Mouse (Mus musculus) inflammation-experienced regulatory T-cells, adult 6 months (primary cell): Measurements from ENCODE around the gene Olfr968. TPM values are rescaled to one million over a fixed set of nuclear protein-coding genes. Genes with fewer than 3 reads are reported as not detected.

Experiments used
- ATAC-seq: one replicate; pipeline ENCODE4 v1.8.0; 2017
- polyA plus RNA-seq, 3 experiments: library from polyadenylated mRNA; unstranded; fragments of 100-300 nt; shearing (Covaris generic); gene quantifications; one replicate each; pipeline ENCODE4 v1.2.1; 2017

Gene Olfr968
- polyA plus RNA-seq, result not detected

GRCm38 (mm10) chr9:39783153-39783552 is at the start of gene Olfr968:
TSS of gene Olfr968 (minus strand) at chr9:39783253.
- ATAC-seq, result no peak

GRCm38 (mm10) chr9:39808560-39808959 is 25.5 kb upstream of the Olfr968 start, which contains the start of gene Olfr970:
TSS of gene Olfr970 (plus strand) at chr9:39808860.
- no peak for ATAC-seq

GRCm38 (mm10) chr9:39790558-39790957 is 7.5 kb upstream of the Olfr968 start, which contains the start of gene Olfr969:
TSS of gene Olfr969 (plus strand) at chr9:39790945.
- ATAC-seq, result no peak

- ATAC-seq, result no peak
Measured at GRCm38 (mm10) chr9:39746428-39746827, 36.6 kb downstream of the Olfr968 start.

DNA sequence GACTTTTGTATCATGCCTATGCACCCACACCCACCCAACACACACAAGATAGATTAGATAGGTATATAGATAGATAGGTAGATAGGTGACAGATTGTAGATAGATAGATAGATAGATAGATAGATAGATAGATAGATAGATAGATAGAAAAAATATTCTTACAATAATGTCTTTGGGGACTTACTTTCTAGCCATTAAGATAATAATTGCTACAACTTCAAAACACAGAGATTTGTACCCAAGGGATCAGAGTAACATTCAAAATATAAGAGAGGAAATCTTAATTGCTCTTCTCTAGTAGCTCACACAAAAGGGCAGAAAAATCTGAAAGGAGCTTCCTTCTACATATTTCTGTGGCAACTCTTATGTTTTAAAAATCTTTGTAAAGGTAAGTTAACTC is 37.1 kb downstream of the Olfr968 start, which contains the start of gene Olfr967:
Gene Olfr967 (plus strand): TSS at position 301 of the 400 bp plus-strand sequence.
- ATAC-seq, result no peak

DNA sequence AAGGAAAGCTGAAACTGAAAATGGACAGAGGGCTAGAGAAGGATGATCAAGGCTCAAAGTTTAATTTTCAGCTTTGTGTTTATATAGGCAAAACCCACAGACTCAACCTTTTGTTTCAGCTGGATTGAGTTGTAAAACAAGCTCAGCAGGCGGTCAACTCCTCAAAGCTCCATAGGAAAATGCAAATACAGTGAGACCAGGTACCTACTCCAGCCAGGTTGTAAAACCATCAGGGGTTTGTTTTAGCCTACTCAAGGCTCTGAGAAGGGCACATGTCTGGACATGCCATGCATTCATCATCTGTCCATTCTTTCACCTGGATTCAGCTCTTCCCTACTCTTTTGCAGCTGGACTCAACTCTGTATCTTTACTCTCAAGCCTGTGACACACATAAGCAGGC is 42.3 kb downstream of the Olfr968 start:
- no peak for ATAC-seq

DNA sequence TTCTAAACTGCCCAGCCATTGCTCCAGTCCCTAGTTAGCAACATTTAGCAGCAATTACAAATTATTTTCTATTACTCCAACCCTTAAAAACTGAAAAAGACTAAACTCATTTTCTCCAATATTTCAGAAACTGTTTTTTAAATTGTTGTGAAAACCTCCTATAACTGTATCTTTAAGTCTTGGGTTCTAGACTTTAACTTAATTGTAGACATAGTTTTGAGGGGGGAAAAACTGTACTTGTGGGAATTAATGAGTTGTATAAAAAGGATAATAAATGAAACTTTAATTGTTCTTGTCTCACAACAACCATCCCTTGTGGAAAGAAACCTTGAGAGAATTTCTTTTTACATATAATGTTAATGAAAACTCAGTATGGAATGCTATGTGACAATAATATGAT is 52.4 kb downstream of the Olfr968 start, which contains the start of gene Olfr150:
Gene Olfr150 (plus strand): TSS at position 301 of the 400 bp plus-strand sequence.
- no peak for ATAC-seq

Other genes with a start within 250 kb of the Olfr968 start
- gene Olfr958, start 229.2 kb downstream of the Olfr968 start, polyA plus RNA-seq, result not detected
- gene Olfr959, start 207.7 kb downstream of the Olfr968 start, polyA plus RNA-seq, result not detected
- gene AW551984, start 178.8 kb downstream of the Olfr968 start, polyA plus RNA-seq, result not detected
- gene Olfr148, start 172.6 kb downstream of the Olfr968 start, polyA plus RNA-seq, result not detected
- gene Olfr960, start 161.9 kb downstream of the Olfr968 start, polyA plus RNA-seq, result not detected
- gene Olfr961, start 138.2 kb downstream of the Olfr968 start, polyA plus RNA-seq, result not detected
- gene Olfr963, start 116.0 kb downstream of the Olfr968 start, polyA plus RNA-seq, result not detected
- not detected for gene Olfr149, start 76.1 kb downstream of the Olfr968 start, polyA plus RNA-seq
- gene Olfr965, start 71.9 kb downstream of the Olfr968 start, polyA plus RNA-seq, result not detected
- gene Olfr150, start 52.3 kb downstream of the Olfr968 start, polyA plus RNA-seq, result not detected
- not detected for gene Olfr967, start 37.0 kb downstream of the Olfr968 start, polyA plus RNA-seq
- not detected for gene Olfr969, start 7.7 kb upstream of the Olfr968 start, polyA plus RNA-seq
- not detected for gene Olfr970, start 25.6 kb upstream of the Olfr968 start, polyA plus RNA-seq
- gene Olfr971, start 53.6 kb upstream of the Olfr968 start, polyA plus RNA-seq, result not detected
- not detected for gene Olfr972, start 83.2 kb upstream of the Olfr968 start, polyA plus RNA-seq
- not detected for gene Olfr229, start 124.1 kb upstream of the Olfr968 start, polyA plus RNA-seq
- gene Olfr974, start 154.2 kb upstream of the Olfr968 start, polyA plus RNA-seq, result under 1 TPM in 1 of 3 experiments, not detected in 2; 0.21 TPM
- not detected for gene Olfr975, start 168.8 kb upstream of the Olfr968 start, polyA plus RNA-seq
- not detected for gene Olfr976, start 177.9 kb upstream of the Olfr968 start, polyA plus RNA-seq
- gene Olfr978, start 208.9 kb upstream of the Olfr968 start, polyA plus RNA-seq, result not detected
- not detected for gene Olfr979, start 220.2 kb upstream of the Olfr968 start, polyA plus RNA-seq
- gene Olfr980, start 226.3 kb upstream of the Olfr968 start, polyA plus RNA-seq, result not detected
- not detected for gene Olfr981, start 238.2 kb upstream of the Olfr968 start, polyA plus RNA-seq